Mouse (Mus musculus) limb, embryonic 13.5 days (tissue): ENCODE results near the gene Sppl2b. TPM values are rescaled to one million over a fixed set of nuclear protein-coding genes. Genes with fewer than 3 reads are reported as not detected.

Experiments used
- microRNA counts: library from miRNA; unstranded; fragments of <30 nt; microRNA quantifications from one replicate; lab custom pipeline; 2016
- microRNA-seq: library from miRNA; unstranded; fragments of <30 nt; microRNA quantifications from one replicate; pipeline ENCODE4, GENCODE M21; 2016
- polyA plus RNA-seq: library from polyadenylated mRNA; unstranded; fragments of >200 nt; fragmentation: Nextera tagmentation; extraction: Ambion mirVana; gene quantifications from 2 replicates; pipeline ENCODE4 v1.2.1, GENCODE M21; 2015

Sppl2b gene
- polyA plus RNA-seq, 1 experiment from 2014 or later, result 54.1 TPM

MicroRNAs within 50 kb of the gene (microRNA counts, 519-probe panel; counts per million panel counts)
- microRNA mmu-miR-1982 (lab: Ali Mortazavi, UCI), result not detected

Small RNA genes within 50 kb of the gene (microRNA-seq; reads per million reads assigned to microRNA genes)
- gene Mir1982, result 1.4 reads per million

Other genes with a start within 250 kb of the Sppl2b start
- 3.7 and 5.6 TPM in 2 replicates for gene Gm49322, start 249.3 kb upstream of the Sppl2b start, polyA plus RNA-seq
- gene Csnk1g2, start 232.4 kb upstream of the Sppl2b start, polyA plus RNA-seq, result 148 and 159 TPM in 2 replicates
- gene Btbd2, start 198.2 kb upstream of the Sppl2b start, polyA plus RNA-seq, result 77.8 and 83.5 TPM in 2 replicates
- gene Mknk2, start 177.2 kb upstream of the Sppl2b start, polyA plus RNA-seq, result 86.1 and 87.8 TPM in 2 replicates
- 55.3 and 55.7 TPM in 2 replicates for gene Mob3a, start 153.3 kb upstream of the Sppl2b start, polyA plus RNA-seq
- 24.2 and 25.6 TPM in 2 replicates for gene Izumo4, start 153.1 kb upstream of the Sppl2b start, polyA plus RNA-seq
- gene Ap3d1, start 113.0 kb upstream of the Sppl2b start, polyA plus RNA-seq, result 74.5 and 80.0 TPM in 2 replicates
- 19.2 and 20.2 TPM in 2 replicates for gene Dot1l, start 100.1 kb upstream of the Sppl2b start, polyA plus RNA-seq
- 73.0 and 77.4 TPM in 2 replicates for gene Sf3a2, start 57.1 kb upstream of the Sppl2b start, polyA plus RNA-seq
- 127 and 128 TPM in 2 replicates for gene Plekhj1, start 56.6 kb upstream of the Sppl2b start, polyA plus RNA-seq
- gene Amh, start 50.0 kb upstream of the Sppl2b start, polyA plus RNA-seq, result not detected in 2 replicates
- 4.5 and 5.2 TPM in 2 replicates for gene Jsrp1, start 41.8 kb upstream of the Sppl2b start, polyA plus RNA-seq
- gene Oaz1, start 28.6 kb upstream of the Sppl2b start, polyA plus RNA-seq, result 1,885 and 1,910 TPM in 2 replicates
- 0.92 and 1.3 TPM in 2 replicates for gene Lingo3, start 11.2 kb upstream of the Sppl2b start, polyA plus RNA-seq
- gene Lsm7, start 66 bp upstream of the Sppl2b start, polyA plus RNA-seq, result 310 and 314 TPM in 2 replicates
- 0.06 and 0.08 TPM in 2 replicates for gene Tmprss9, start 16.6 kb downstream of the Sppl2b start, polyA plus RNA-seq
- gene Timm13, start 45.7 kb downstream of the Sppl2b start, polyA plus RNA-seq, result 306 and 335 TPM in 2 replicates
- 54.6 and 63.2 TPM in 2 replicates for gene Lmnb2, start 63.0 kb downstream of the Sppl2b start, polyA plus RNA-seq
- gene Gadd45b, start 74.8 kb downstream of the Sppl2b start, polyA plus RNA-seq, result 32.3 and 32.7 TPM in 2 replicates
- gene Gng7, start 159.7 kb downstream of the Sppl2b start, polyA plus RNA-seq, result 7.4 and 9.0 TPM in 2 replicates
- gene Diras1, start 170.4 kb downstream of the Sppl2b start, polyA plus RNA-seq, result 0.15 and 0.33 TPM in 2 replicates
- gene Slc39a3, start 182.2 kb downstream of the Sppl2b start, polyA plus RNA-seq, result 19.2 and 20.0 TPM in 2 replicates
- gene Sgta, start 204.9 kb downstream of the Sppl2b start, polyA plus RNA-seq, result 227 and 231 TPM in 2 replicates
- 58.4 and 62.0 TPM in 2 replicates for gene Thop1, start 214.8 kb downstream of the Sppl2b start, polyA plus RNA-seq
- gene Creb3l3, start 243.6 kb downstream of the Sppl2b start, polyA plus RNA-seq, result 0.18 and 0.60 TPM in 2 replicates